Mouse (Mus musculus) spleen, adult 2 months (tissue): ENCODE results near the gene Unc93a2. TPM values are rescaled to one million over a fixed set of nuclear protein-coding genes. Genes with fewer than 3 reads are reported as not detected.
"Not testable (repeated sequence)": the region's sequence is repeated elsewhere in the genome, so short reads cannot be mapped to it uniquely, and the experiment has no call there.

Experiments used
- DNase-seq, 2 experiments: peaks; one replicate each; pipeline versions ENCODE4 v3.0.0 to v3.0.0-alpha.2; 2012 to 2021; ENCODE audit warnings: low spot score in 2 of 2, low read depth in 1 of 2
- H3K27ac ChIP-seq: fragments of 200-500 bp; 2 replicates; pipeline ENCODE4 v1.5.1; 2012; ENCODE audit warnings: low read length, inconsistent platforms; ENCODE audit not compliant: insufficient read depth
- H3K27me3 ChIP-seq: fragments of 200-500 bp; 2 replicates; pipeline ENCODE4 v1.6.1; 2012; ENCODE audit warnings: mild to moderate bottlenecking, moderate library complexity, low read length, inconsistent platforms; ENCODE audit not compliant: control insufficient read depth, insufficient read depth
- H3K36me3 ChIP-seq: fragments of 200-500 bp; 2 replicates; pipeline ENCODE4 v1.6.1; 2012; ENCODE audit warnings: mild to moderate bottlenecking, low read length, inconsistent platforms; ENCODE audit not compliant: control insufficient read depth, insufficient read depth
- H3K4me1 ChIP-seq: fragments of 200-500 bp; 2 replicates; pipeline ENCODE4 v1.6.1; 2011; ENCODE audit warnings: inconsistent platforms; ENCODE audit not compliant: control insufficient read depth, insufficient read depth, insufficient read length
- H3K4me3 ChIP-seq: fragments of 200-500 bp; 2 replicates; pipeline ENCODE4 v1.5.1; 2011; ENCODE audit warnings: mild to moderate bottlenecking, inconsistent platforms; ENCODE audit not compliant: insufficient read depth, insufficient read length; ENCODE audit errors: extremely low read depth
- WGBS: fragments of 180-500 bp; shearing (Covaris S2); methylation state at CpG from one replicate; pipeline ENCODE4 v1.1.7; 2018; 5-methylcytosine and 5-hydroxymethylcytosine counted together
- polyA plus RNA-seq: library from polyadenylated mRNA; depleted of rRNA; stranded (reverse); fragments of >200 nt; gene quantifications from 2 replicates; pipeline ENCODE4 v1.2.3, GENCODE M21; 2012

Unc93a2 gene
- polyA plus RNA-seq, 1 experiment = not detected

GRCm38 (mm10) chr17:7371879-7372278 is 13.4 kb downstream of the Unc93a2 start, which contains the start of gene Gm49630:
Gm49630 (minus strand) TSS chr17:7371979.
- H3K4me3 ChIP-seq, H3K27me3 ChIP-seq, DNase-seq, H3K4me1 ChIP-seq, H3K36me3 ChIP-seq, H3K27ac ChIP-seq: not testable (repeated sequence)
- 100% methylated on average over 1 of the region's 5 CpGs for WGBS

- DNase-seq, H3K27ac ChIP-seq, H3K4me1 ChIP-seq, H3K27me3 ChIP-seq, H3K4me3 ChIP-seq, H3K36me3 ChIP-seq: not testable (repeated sequence)
- 61% methylated on average over 6 of the region's 6 CpGs for WGBS
These were observed 15.9 kb downstream of the Unc93a2 start for GRCm38 (mm10) chr17:7369401-7369800.

- not testable (repeated sequence) for DNase-seq, H3K4me1 ChIP-seq, H3K36me3 ChIP-seq, H3K4me3 ChIP-seq, H3K27me3 ChIP-seq, H3K27ac ChIP-seq
- 78% methylated on average over 4 of the region's 7 CpGs for WGBS
These were observed 18.4 kb downstream of the Unc93a2 start for GRCm38 (mm10) chr17:7366676-7367374.

GRCm38 (mm10) chr17:7366265-7366664 is 19.0 kb downstream of the Unc93a2 start:
- H3K4me1 ChIP-seq, DNase-seq: not testable (repeated sequence)

GRCm38 (mm10) chr17:7365615-7366014 is 19.6 kb downstream of the Unc93a2 start:
- not testable (repeated sequence) for H3K4me3 ChIP-seq, H3K27ac ChIP-seq, H3K4me1 ChIP-seq, H3K27me3 ChIP-seq, H3K36me3 ChIP-seq, DNase-seq
- WGBS = no CpG with 5 or more reads among the region's 3 CpGs

More at GRCm38 (mm10) chr17:7366265-7366664, 19.0 kb downstream of the Unc93a2 start:
- not testable (repeated sequence) for H3K27ac ChIP-seq, H3K4me3 ChIP-seq, H3K27me3 ChIP-seq, H3K36me3 ChIP-seq
- 71% methylated on average over 1 of the region's 1 CpGs for WGBS

GRCm38 (mm10) chr17:7360749-7361465 is 24.4 kb downstream of the Unc93a2 start:
- not testable (repeated sequence) for H3K4me3 ChIP-seq, DNase-seq, H3K4me1 ChIP-seq, H3K27me3 ChIP-seq, H3K27ac ChIP-seq, H3K36me3 ChIP-seq
- WGBS = 85% methylated on average over 9 of the region's 9 CpGs

- H3K27me3 ChIP-seq, DNase-seq, H3K36me3 ChIP-seq, H3K27ac ChIP-seq, H3K4me1 ChIP-seq, H3K4me3 ChIP-seq: not testable (repeated sequence)
- WGBS = 86% methylated on average over 4 of the region's 4 CpGs
These were observed 25.5 kb downstream of the Unc93a2 start for GRCm38 (mm10) chr17:7359806-7360205.

GRCm38 (mm10) chr17:7352596-7352995 is 32.7 kb downstream of the Unc93a2 start, which contains the start of gene Ttll2:
Ttll2 (minus strand) TSS chr17:7352696.
- not testable (repeated sequence) for DNase-seq, H3K27me3 ChIP-seq, H3K4me1 ChIP-seq, H3K4me3 ChIP-seq, H3K36me3 ChIP-seq, H3K27ac ChIP-seq
- 92% methylated on average over 1 of the region's 1 CpGs for WGBS

- H3K27me3 ChIP-seq, H3K27ac ChIP-seq, DNase-seq, H3K4me3 ChIP-seq, H3K4me1 ChIP-seq, H3K36me3 ChIP-seq: not testable (repeated sequence)
- WGBS = 62% methylated on average over 2 of the region's 3 CpGs
These were observed 36.5 kb downstream of the Unc93a2 start for GRCm38 (mm10) chr17:7348765-7349164.

GRCm38 (mm10) chr17:7337381-7337780 is 47.9 kb downstream of the Unc93a2 start:
- not testable (repeated sequence) for H3K27ac ChIP-seq, H3K4me3 ChIP-seq, H3K27me3 ChIP-seq, H3K4me1 ChIP-seq, DNase-seq, H3K36me3 ChIP-seq
- 60% methylated on average over 9 of the region's 9 CpGs for WGBS

GRCm38 (mm10) chr17:7332745-7333144 is 52.5 kb downstream of the Unc93a2 start:
- not testable (repeated sequence) for H3K27me3 ChIP-seq, H3K27ac ChIP-seq, H3K4me3 ChIP-seq, DNase-seq, H3K36me3 ChIP-seq, H3K4me1 ChIP-seq
- 61% methylated on average over 3 of the region's 5 CpGs for WGBS
